Mouse (Mus musculus) heart, embryonic 10.5 days (tissue): Measurements from ENCODE around the gene Rnf130. TPM values are rescaled to one million over a fixed set of nuclear protein-coding genes. Genes with fewer than 3 reads are reported as not detected.

Experiments used
- DNase-seq: peaks from one replicate; pipeline ENCODE4 v3.0.0-alpha.2; 2017; ENCODE audit warnings: low spot score
- H3K27ac ChIP-seq: fragments of 300-500 bp; sonication (generic); 2 replicates; pipeline ENCODE4 v1.5.1; 2016; ENCODE audit warnings: mild to moderate bottlenecking
- H3K27me3 ChIP-seq: fragments of 300-500 bp; sonication (generic); 2 replicates; pipeline ENCODE4 v1.6.1; 2016; ENCODE audit warnings: mild to moderate bottlenecking; ENCODE audit not compliant: poor library complexity, insufficient read depth, severe bottlenecking
- H3K36me3 ChIP-seq: fragments of 300-500 bp; sonication (generic); 2 replicates; pipeline ENCODE4 v1.6.1; 2016; ENCODE audit warnings: mild to moderate bottlenecking, moderate library complexity
- H3K4me1 ChIP-seq: fragments of 300-500 bp; sonication (generic); 2 replicates; pipeline ENCODE4 v1.6.1; 2016; ENCODE audit warnings: mild to moderate bottlenecking
- H3K4me3 ChIP-seq: fragments of 300-500 bp; sonication (generic); 2 replicates; pipeline ENCODE4 v1.5.1; 2016; ENCODE audit warnings: mild to moderate bottlenecking, moderate library complexity
- H3K9me3 ChIP-seq: fragments of 300-500 bp; sonication (generic); 2 replicates; pipeline ENCODE4 v1.6.1; 2016; ENCODE audit warnings: mild to moderate bottlenecking, moderate library complexity
- WGBS: fragments of 180-500 bp; shearing (Covaris S2); methylation state at CpG from one replicate; pipeline ENCODE4 v1.1.7; 2016; 5-methylcytosine and 5-hydroxymethylcytosine counted together
- polyA plus RNA-seq: library from polyadenylated mRNA; unstranded; fragments of >200 nt; fragmentation: Nextera tagmentation; extraction: Ambion mirVana; gene quantifications from 2 replicates; pipeline ENCODE4 v1.2.1, GENCODE M21; 2016

Rnf130 gene
- polyA plus RNA-seq, 1 experiment from 2014 or later = 31.6 TPM

GRCm38 (mm10) chr11:50034155-50034554 lies 9.0 kb downstream of the Rnf130 start:
- H3K4me1 ChIP-seq = peaks cover 13% of the 10 kb centered on the region
- no peaks in the 10 kb centered on the region for H3K27me3 ChIP-seq
- no peaks in the 10 kb centered on the region for H3K36me3 ChIP-seq
- no peaks in the 10 kb centered on the region for H3K9me3 ChIP-seq
- DNase-seq = no peak
- H3K27ac ChIP-seq = no peak overlapping the region
- no peak overlapping the region for H3K4me3 ChIP-seq

- Histone ChIP-seq H3K9me3 (no peaks in the 10 kb centered on the region), H3K36me3 (no peaks in the 10 kb centered on the region), H3K27me3 (no peaks in the 10 kb centered on the region), H3K27ac (no peak overlapping the region), H3K4me3 (no peak overlapping the region), H3K4me1 (peaks cover 13% of the 10 kb centered on the region)
- no peak for DNase-seq
- WGBS = 53% methylated on average over 3 of the region's 3 CpGs
These were observed 10.6 kb downstream of the Rnf130 start for GRCm38 (mm10) chr11:50035726-50036125.

GRCm38 (mm10) chr11:50036781-50037460 lies 11.8 kb downstream of the Rnf130 start:
- no peak overlapping the region for H3K4me3 ChIP-seq
- no peak for DNase-seq
- H3K27ac ChIP-seq = no peak overlapping the region
- no peaks in the 10 kb centered on the region for H3K36me3 ChIP-seq
- H3K9me3 ChIP-seq = no peaks in the 10 kb centered on the region
- H3K4me1 ChIP-seq = peaks cover 7% of the 10 kb centered on the region; the same call in 1 of the 2 replicates
- no peaks in the 10 kb centered on the region for H3K27me3 ChIP-seq
- 71% methylated on average over 4 of the region's 4 CpGs for WGBS

- no peak for DNase-seq
- no peaks in the 10 kb centered on the region for H3K9me3 ChIP-seq
- H3K4me3 ChIP-seq = no peak overlapping the region
- H3K36me3 ChIP-seq = no peaks in the 10 kb centered on the region
- no peaks in the 10 kb centered on the region for H3K27me3 ChIP-seq
- H3K4me1 ChIP-seq = peaks cover 7% of the 10 kb centered on the region; the same call in 1 of the 2 replicates
- 77% methylated on average over 1 of the region's 1 CpGs for WGBS
- no peak overlapping the region for H3K27ac ChIP-seq
These were observed 13.6 kb downstream of the Rnf130 start for GRCm38 (mm10) chr11:50038757-50039156.

GRCm38 (mm10) chr11:50041148-50041547 lies 16.0 kb downstream of the Rnf130 start:
- H3K4me1 ChIP-seq = peaks cover 4% of the 10 kb centered on the region; the same call in 1 of the 2 replicates
- no peaks in the 10 kb centered on the region for H3K9me3 ChIP-seq
- H3K4me3 ChIP-seq = no peak overlapping the region
- WGBS = 77% methylated on average over 3 of the region's 3 CpGs
- H3K27ac ChIP-seq = no peak overlapping the region
- H3K36me3 ChIP-seq = no peaks in the 10 kb centered on the region
- no peak for DNase-seq
- H3K27me3 ChIP-seq = no peaks in the 10 kb centered on the region

GRCm38 (mm10) chr11:50042345-50042997 lies 17.3 kb downstream of the Rnf130 start:
- WGBS = 84% methylated on average over 4 of the region's 4 CpGs
- H3K27ac ChIP-seq = no peak overlapping the region

GRCm38 (mm10) chr11:50044454-50044853 lies 19.3 kb downstream of the Rnf130 start:
- no peaks in the 10 kb centered on the region for H3K9me3 ChIP-seq
- no peak for DNase-seq
- WGBS = 67% methylated on average over 4 of the region's 4 CpGs

More at GRCm38 (mm10) chr11:50042345-50042997, 17.3 kb downstream of the Rnf130 start:
- H3K36me3 ChIP-seq = no peaks in the 10 kb centered on the region
- H3K4me3 ChIP-seq = no peak overlapping the region
- no peaks in the 10 kb centered on the region for H3K27me3 ChIP-seq
- no peaks in the 10 kb centered on the region for H3K9me3 ChIP-seq
- no peak for DNase-seq
- peaks cover under 1% of the 10 kb centered on the region for H3K4me1 ChIP-seq

GRCm38 (mm10) chr11:50047610-50048009 lies 22.5 kb downstream of the Rnf130 start:
- H3K9me3 ChIP-seq = no peaks in the 10 kb centered on the region
- no peak overlapping the region for H3K4me3 ChIP-seq
- DNase-seq = no peak
- H3K4me1 ChIP-seq = peaks cover 13% of the 10 kb centered on the region
- no peak overlapping the region for H3K27ac ChIP-seq
- H3K36me3 ChIP-seq = no peaks in the 10 kb centered on the region
- 79% methylated on average over 1 of the region's 1 CpGs for WGBS
- H3K27me3 ChIP-seq = no peaks in the 10 kb centered on the region

More at GRCm38 (mm10) chr11:50044454-50044853, 19.3 kb downstream of the Rnf130 start:
- Histone ChIP-seq H3K4me1 (peaks cover 13% of the 10 kb centered on the region), H3K4me3 (no peak overlapping the region), H3K27me3 (no peaks in the 10 kb centered on the region), H3K27ac (no peak overlapping the region), H3K36me3 (no peaks in the 10 kb centered on the region)

- Histone ChIP-seq H3K36me3 (no peaks in the 10 kb centered on the region), H3K27ac (no peak overlapping the region), H3K27me3 (no peaks in the 10 kb centered on the region), H3K4me1 (peaks cover 13% of the 10 kb centered on the region), H3K4me3 (no peak overlapping the region), H3K9me3 (no peaks in the 10 kb centered on the region)
- WGBS = 34% methylated on average over 6 of the region's 6 CpGs
- no peak for DNase-seq
These were observed 23.0 kb downstream of the Rnf130 start for GRCm38 (mm10) chr11:50048115-50048514.

GRCm38 (mm10) chr11:50050392-50050791 lies 25.2 kb downstream of the Rnf130 start:
- no peaks in the 10 kb centered on the region for H3K36me3 ChIP-seq
- no peak for DNase-seq
- H3K27ac ChIP-seq = no peak overlapping the region
- H3K4me3 ChIP-seq = no peak overlapping the region
- no peaks in the 10 kb centered on the region for H3K9me3 ChIP-seq
- H3K27me3 ChIP-seq = no peaks in the 10 kb centered on the region
- peaks cover 13% of the 10 kb centered on the region for H3K4me1 ChIP-seq
- WGBS = 85% methylated on average over 6 of the region's 6 CpGs

GRCm38 (mm10) chr11:50057713-50058112 lies 32.6 kb downstream of the Rnf130 start:
- 82% methylated on average over 2 of the region's 2 CpGs for WGBS
- no peak for DNase-seq

GRCm38 (mm10) chr11:50058277-50058676 lies 33.1 kb downstream of the Rnf130 start:
- no peak overlapping the region for H3K27ac ChIP-seq
- WGBS = 89% methylated on average over 6 of the region's 6 CpGs
- no peaks in the 10 kb centered on the region for H3K36me3 ChIP-seq
- DNase-seq = no peak
- H3K4me3 ChIP-seq = no peak overlapping the region
- peaks cover 5% of the 10 kb centered on the region for H3K4me1 ChIP-seq
- no peaks in the 10 kb centered on the region for H3K9me3 ChIP-seq
- no peaks in the 10 kb centered on the region for H3K27me3 ChIP-seq

More at GRCm38 (mm10) chr11:50057713-50058112, 32.6 kb downstream of the Rnf130 start:
- Histone ChIP-seq H3K27me3 (no peaks in the 10 kb centered on the region), H3K4me1 (peaks cover 5% of the 10 kb centered on the region), H3K27ac (no peak overlapping the region), H3K9me3 (no peaks in the 10 kb centered on the region), H3K4me3 (no peak overlapping the region), H3K36me3 (no peaks in the 10 kb centered on the region)

- H3K4me3 ChIP-seq = no peak overlapping the region
- H3K27me3 ChIP-seq = no peaks in the 10 kb centered on the region
- H3K4me1 ChIP-seq = peaks cover 5% of the 10 kb centered on the region
- WGBS = 76% methylated on average over 6 of the region's 6 CpGs
- H3K36me3 ChIP-seq = 0 out of 2 replicates have a peak, but pooled peaks cover 1% of the 10 kb centered on the region
- H3K27ac ChIP-seq = no peak overlapping the region
- H3K9me3 ChIP-seq = no peaks in the 10 kb centered on the region
- no peak for DNase-seq
These were observed 33.9 kb downstream of the Rnf130 start for GRCm38 (mm10) chr11:50059045-50059444.
